Mouse (Mus musculus) embryonic fibroblast, embryonic 13.5 days (primary cell): ENCODE measurements at regions not wholly inside any gene's neighbourhood (a gene's known extent, or its start where the extent isn't known, plus 50 kb on each side); places are given as distances from the start of the nearest gene placed in this dataset.

Experiments
- CTCF ChIP-seq: IDR thresholded peaks from 2 replicates; pipeline ENCODE4 v1.5.1; 2011; ENCODE audit warnings: mild to moderate bottlenecking, control low read depth, low read length, moderate library complexity, borderline replicate concordance; ENCODE audit not compliant: insufficient read depth
- POLR2A ChIP-seq: IDR thresholded peaks from 2 replicates; pipeline ENCODE4 v1.6.1; 2011; ENCODE audit warnings: low read depth, mild to moderate bottlenecking, control low read depth, low read length, moderate library complexity

DNA sequence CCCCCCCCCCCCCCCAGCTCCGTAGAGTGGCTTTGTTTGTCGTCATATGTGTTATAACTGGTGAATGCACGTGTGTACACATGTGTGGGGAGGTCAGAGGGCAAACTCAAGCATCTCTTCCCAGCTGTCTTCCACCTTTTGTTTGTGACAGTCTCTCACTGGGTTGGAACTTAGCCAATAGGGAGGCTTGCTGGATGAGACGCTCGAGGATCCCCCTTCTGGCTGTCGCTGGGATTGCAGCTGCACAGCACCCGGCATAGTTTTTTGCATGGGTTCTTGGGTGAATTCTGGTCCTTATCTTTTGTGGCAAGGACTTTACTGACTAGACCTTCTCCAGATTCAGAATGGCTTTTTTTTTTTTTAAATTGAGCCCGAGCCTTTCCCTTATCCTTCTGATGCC is 77.1 kb upstream of the Gjb5 start:
- TF ChIP-seq CTCF (no peak), POLR2A (no peak)
